Mouse (Mus musculus) thymus, adult 2 months (tissue): ENCODE data around the gene Cox18. TPM values are rescaled to one million over a fixed set of nuclear protein-coding genes. Genes with fewer than 3 reads are reported as not detected.
"Not testable (repeated sequence)": the region's sequence is repeated elsewhere in the genome, so short reads cannot be mapped to it uniquely, and the experiment has no call there.

Experiments
- DNase-seq: peaks from one replicate; pipeline ENCODE4 v3.0.0; 2021
- H3K27ac ChIP-seq: fragments of 200-500 bp; 2 replicates; pipeline ENCODE4 v1.5.1; 2012; ENCODE audit warnings: low read length, control low read depth; ENCODE audit not compliant: control insufficient read depth, insufficient read depth
- H3K27me3 ChIP-seq: fragments of 200-500 bp; 2 replicates; pipeline ENCODE4 v1.6.1; 2012; ENCODE audit warnings: mild to moderate bottlenecking, low read length, moderate library complexity, mixed read lengths; ENCODE audit not compliant: control insufficient read depth, insufficient read depth
- H3K36me3 ChIP-seq: fragments of 200-500 bp; 2 replicates; pipeline ENCODE4 v1.6.1; 2012; ENCODE audit warnings: mild to moderate bottlenecking, low read length, moderate library complexity; ENCODE audit not compliant: control insufficient read depth, insufficient read depth
- H3K4me1 ChIP-seq: fragments of 200-500 bp; replicated peaks from 2 replicates; pipeline ENCODE4 v1.6.1; 2012; ENCODE audit warnings: low read length; ENCODE audit not compliant: control insufficient read depth, insufficient read depth
- H3K4me3 ChIP-seq: fragments of 200-500 bp; 2 replicates; pipeline ENCODE4 v1.5.1; 2012; ENCODE audit warnings: mild to moderate bottlenecking, low read length, control low read depth, moderate library complexity; ENCODE audit not compliant: control insufficient read depth, insufficient read depth
- CTCF ChIP-seq: fragments of 200-500 bp; IDR thresholded peaks from 2 replicates; pipeline ENCODE4 v1.5.1; 2012; ENCODE audit warnings: mild to moderate bottlenecking, control low read depth, low read length, moderate library complexity, borderline replicate concordance; ENCODE audit not compliant: control insufficient read depth, poor library complexity, insufficient read depth; ENCODE audit errors: extremely low read depth
- POLR2A ChIP-seq: fragments of 200-500 bp; IDR thresholded peaks from 2 replicates; pipeline ENCODE4 v1.6.1; 2012; ENCODE audit warnings: mild to moderate bottlenecking, low read length, control low read depth, moderate library complexity; ENCODE audit not compliant: control insufficient read depth, poor library complexity, insufficient read depth; ENCODE audit errors: extremely low read depth
- WGBS: fragments of 180-500 bp; shearing (Covaris S2); methylation state at CpG from one replicate; pipeline ENCODE4 v1.1.7; 2018; 5-methylcytosine and 5-hydroxymethylcytosine counted together
- polyA plus RNA-seq: library from polyadenylated mRNA; depleted of rRNA; stranded (reverse); fragments of >200 nt; gene quantifications from 2 replicates; pipeline ENCODE4 v1.2.3, GENCODE M21; 2012; rRNA removed

The Cox18 gene
- 39.8 and 44.3 TPM in 2 replicates for polyA plus RNA-seq

GRCm38 (mm10) chr5:90223534-90224381 lies at the start of gene Cox18:
Gene Cox18, minus strand, starts transcription at chr5:90224001.
- DNase-seq: peak; percentile 98
- TF ChIP-seq POLR2A: peak; percentile 88
- 0 out of 2 replicates have a peak, but pooled peaks have one; percentile 54 for TF ChIP-seq CTCF
- no peaks in the 10 kb centered on the region for H3K27me3 ChIP-seq
- peak within 1 kb of the TSS; percentile 90 for H3K4me3 ChIP-seq
- H3K36me3 ChIP-seq: peaks cover 15% of the 10 kb centered on the region
- H3K4me1 ChIP-seq: peaks cover 2% of the 10 kb centered on the region
- H3K27ac ChIP-seq: peak within 1 kb of the TSS; percentile 88
- under 1% methylated on average over 62 of the region's 62 CpGs for WGBS

DNA sequence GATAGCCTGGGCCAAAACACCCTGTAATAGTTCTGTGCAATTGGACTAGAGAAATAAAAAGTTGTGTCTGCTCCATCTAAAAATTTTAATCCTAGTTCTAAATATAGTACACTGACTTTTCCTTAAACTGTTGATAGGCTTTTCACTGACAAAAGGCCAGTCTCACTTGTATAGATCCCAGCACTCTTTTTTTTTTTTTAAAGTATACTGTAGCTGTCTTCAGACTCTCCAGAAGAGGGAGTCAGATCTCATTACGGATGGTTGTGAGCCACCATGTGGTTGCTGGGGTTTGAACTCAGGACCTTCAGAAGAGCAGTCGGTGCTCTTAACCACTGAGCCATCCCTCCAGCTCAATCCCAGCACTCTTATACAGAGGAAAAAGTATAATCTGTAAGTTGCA lies 38.4 kb upstream of the Cox18 start:
- peaks cover 73% of the 10 kb centered on the region for H3K36me3 ChIP-seq
- not testable (repeated sequence) for H3K4me3 ChIP-seq, H3K27ac ChIP-seq, H3K27me3 ChIP-seq, DNase-seq, H3K4me1 ChIP-seq
- WGBS: 84% methylated on average over 2 of the region's 2 CpGs

- peaks cover 87% of the 10 kb centered on the region for H3K36me3 ChIP-seq
- TF ChIP-seq POLR2A: no peak
- no peak for TF ChIP-seq CTCF
- WGBS: over 99% methylated on average over 3 of the region's 3 CpGs
Observed at GRCm38 (mm10) chr5:90257023-90257422, 33.2 kb upstream of the Cox18 start.

GRCm38 (mm10) chr5:90247503-90247902 lies 23.7 kb upstream of the Cox18 start:
- H3K4me1 ChIP-seq: no peaks in the 10 kb centered on the region
- no peak overlapping the region for H3K4me3 ChIP-seq
- peaks cover 65% of the 10 kb centered on the region for H3K36me3 ChIP-seq
- TF ChIP-seq POLR2A (no peak), CTCF (no peak)
- H3K27me3 ChIP-seq: no peaks in the 10 kb centered on the region
- no peak overlapping the region for H3K27ac ChIP-seq
- DNase-seq: no peak

More at GRCm38 (mm10) chr5:90257023-90257422, 33.2 kb upstream of the Cox18 start:
- H3K4me3 ChIP-seq: no peak overlapping the region
- no peaks in the 10 kb centered on the region for H3K27me3 ChIP-seq
- H3K27ac ChIP-seq: no peak overlapping the region
- no peaks in the 10 kb centered on the region for H3K4me1 ChIP-seq
- no peak for DNase-seq

DNA sequence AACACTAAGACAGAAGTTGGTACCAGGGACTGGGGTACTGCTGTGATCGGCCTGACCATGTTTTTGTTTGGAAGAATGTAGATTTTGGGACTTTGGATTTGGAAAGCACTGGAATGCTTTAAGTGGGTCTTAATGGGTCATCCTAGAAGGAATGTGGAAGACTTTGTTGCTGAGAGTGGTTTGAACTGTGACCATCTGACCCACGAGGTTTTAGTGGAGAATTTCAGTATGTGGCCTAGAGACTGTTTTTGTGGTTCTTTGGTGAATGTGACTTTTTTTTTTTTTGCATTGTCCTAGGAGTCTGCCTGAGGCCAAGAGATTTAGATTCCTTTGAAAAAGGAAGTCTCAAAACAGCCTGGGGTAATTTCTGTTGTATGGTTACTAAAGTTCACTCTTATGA lies 23.2 kb upstream of the Cox18 start:
- Histone ChIP-seq H3K4me3 (no peak overlapping the region), H3K36me3 (peaks cover 60% of the 10 kb centered on the region), H3K27ac (no peak overlapping the region), H3K27me3 (no peaks in the 10 kb centered on the region), H3K4me1 (no peaks in the 10 kb centered on the region)
- 88% methylated on average over 2 of the region's 2 CpGs for WGBS
- TF ChIP-seq POLR2A: no peak
- DNase-seq: no peak

DNA sequence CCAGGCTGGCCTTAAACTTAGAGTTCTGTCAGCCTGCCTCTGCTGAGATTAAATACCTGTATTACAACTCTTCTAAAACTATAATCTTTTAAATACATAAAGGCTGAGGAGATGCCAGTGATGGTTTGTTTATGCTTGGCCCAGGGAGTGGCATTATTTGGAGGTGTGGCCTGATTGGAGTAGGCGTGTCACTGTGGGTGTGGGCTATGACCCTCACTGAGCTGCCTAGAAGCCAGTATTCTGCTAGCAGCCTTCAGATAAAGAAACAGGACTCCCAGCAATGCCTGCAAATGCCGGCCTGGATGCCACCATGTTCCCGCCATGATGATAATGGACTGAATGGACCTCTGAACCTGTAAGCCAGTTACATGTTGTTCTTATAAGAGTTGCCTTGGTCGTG lies 22.8 kb upstream of the Cox18 start:
- no peaks in the 10 kb centered on the region for H3K27me3 ChIP-seq
- H3K36me3 ChIP-seq: peaks cover 56% of the 10 kb centered on the region
- no peak overlapping the region for H3K27ac ChIP-seq
- TF ChIP-seq CTCF (no peak), POLR2A (no peak)
- no peaks in the 10 kb centered on the region for H3K4me1 ChIP-seq
- WGBS: 95% methylated on average over 4 of the region's 4 CpGs
- no peak for DNase-seq
- H3K4me3 ChIP-seq: no peak overlapping the region

DNA sequence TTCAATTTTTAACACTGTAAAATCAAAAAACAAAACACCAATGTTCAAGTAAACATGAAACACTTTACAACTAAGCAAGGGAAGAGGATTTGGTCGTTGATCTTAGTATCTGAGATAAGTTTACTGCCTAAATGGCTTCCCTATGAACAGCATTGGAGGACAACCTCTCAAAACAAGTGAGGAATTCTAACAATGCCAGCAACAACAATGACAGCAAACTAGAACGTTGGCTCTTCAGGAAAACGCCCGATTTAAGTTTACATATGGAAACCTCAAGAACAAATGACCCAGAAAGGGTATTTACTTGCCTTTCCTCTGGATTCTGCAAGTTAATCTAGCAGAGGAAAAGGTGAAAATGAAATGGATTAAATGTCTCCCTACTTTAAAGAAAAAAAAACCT lies 21.6 kb upstream of the Cox18 start:
- Histone ChIP-seq H3K27me3 (no peaks in the 10 kb centered on the region), H3K27ac (no peak overlapping the region), H3K4me1 (no peaks in the 10 kb centered on the region), H3K4me3 (no peak overlapping the region), H3K36me3 (peaks cover 51% of the 10 kb centered on the region)
- 91% methylated on average over 4 of the region's 4 CpGs for WGBS
- TF ChIP-seq CTCF (no peak), POLR2A (no peak)
- DNase-seq: no peak
